Mouse (Mus musculus): ENCODE measurements at regions not wholly inside any gene's neighbourhood (a gene's known extent, or its start where the extent isn't known, plus 50 kb on each side); places are given as distances from the start of the nearest gene placed in this dataset.
"Not testable (repeated sequence)": the region's sequence is repeated elsewhere in the genome, so short reads cannot be mapped to it uniquely, and the experiment has no call there.

DNA sequence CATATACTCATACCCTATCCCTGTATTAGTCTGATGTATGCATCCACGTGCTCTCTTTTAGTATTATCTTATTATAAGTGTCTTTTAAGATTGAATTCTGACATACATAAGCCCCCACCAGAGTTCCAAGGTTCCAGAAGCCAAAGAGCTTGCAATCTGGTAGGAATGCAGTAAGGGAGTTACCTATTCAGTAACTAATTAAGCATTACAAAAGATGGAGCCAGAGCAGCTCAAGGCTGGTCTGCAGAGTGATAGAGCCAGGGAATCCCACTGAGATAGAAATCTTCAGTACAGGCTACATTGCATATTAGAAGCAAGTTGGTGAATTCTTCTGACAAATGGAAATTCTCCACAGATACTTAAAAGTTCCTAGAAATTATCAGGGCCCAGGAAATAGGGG, 790.7 kb downstream of the Prdm13 start:
- H3K27me3 ChIP-seq (replicated peaks); H3K36me3 ChIP-seq (replicated peaks in 1 of 2; ENCODE audit: control insufficient read depth in 1 of 2, insufficient read depth in 1 of 2, low read length in 1 of 2); in situ Hi-C loops (cut with MboI; ENCODE audit: low pct_ligation_motif_present, low pct_unique_long_range_greater_than_20kb, low sequenced_read_pairs); DNase-seq (ENCODE audit: extremely low read depth); dilution Hi-C loops (cut with MboI; ENCODE audit: extremely low pct_ligation_motif_present, extremely low pct_unique_long_range_greater_than_20kb, low sequenced_read_pairs); H3K4me3 ChIP-seq (replicated peaks in 1 of 3; ENCODE audit: low read depth in 2 of 3, low read length in 2 of 3, poor library complexity in 1 of 3); H3K9ac ChIP-seq (ENCODE audit: insufficient read depth, low read depth); H3K79me2 ChIP-seq (replicated peaks; ENCODE audit: control insufficient read depth, extremely low read depth, insufficient read depth, poor library complexity, severe bottlenecking); H3K27ac ChIP-seq (ENCODE audit: insufficient read depth, low read depth); H3K4me1 ChIP-seq (ENCODE audit: control insufficient read depth in 1 of 2, insufficient read depth in 2 of 2); H3K9me3 ChIP-seq (replicated peaks; ENCODE audit: low read length); H3K4me2 ChIP-seq (ENCODE audit: insufficient read depth, low read depth, poor library complexity, severe bottlenecking): not testable (repeated sequence)

DNA sequence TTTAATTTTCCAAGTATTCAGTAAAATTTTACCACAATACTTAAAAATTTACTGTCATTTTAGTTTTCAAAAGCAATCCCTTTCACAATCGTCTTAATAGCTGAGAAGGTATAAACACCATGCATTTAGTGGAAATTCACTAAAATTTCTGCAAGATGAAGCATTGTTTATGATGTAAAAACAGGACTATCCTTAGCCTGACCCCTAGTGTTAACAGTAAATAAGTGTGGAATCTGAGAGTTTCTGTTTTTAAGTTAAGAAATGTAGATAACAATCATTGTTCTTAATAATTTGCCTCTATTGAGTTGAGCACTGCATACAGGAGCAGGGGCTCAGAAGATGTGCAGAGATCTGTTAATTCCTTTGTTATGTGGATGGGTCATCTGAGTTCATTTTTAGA, 791.9 kb downstream of the Prdm13 start:
- Histone ChIP-seq H3K9me3 (replicated peaks; ENCODE audit: low read length) (no peaks in the 10 kb centered on the region), H3K27me3 (replicated peaks) (no peaks in the 10 kb centered on the region), H3K36me3 (replicated peaks in 1 of 2; ENCODE audit: control insufficient read depth in 1 of 2, insufficient read depth in 1 of 2, low read length in 1 of 2) (no peaks in the 10 kb centered on the region), H3K9ac (ENCODE audit: insufficient read depth, low read depth) (no peak overlapping the region), H3K79me2 (replicated peaks; ENCODE audit: control insufficient read depth, extremely low read depth, insufficient read depth, poor library complexity, severe bottlenecking) (no peaks in the 10 kb centered on the region), H3K4me2 (ENCODE audit: insufficient read depth, low read depth, poor library complexity, severe bottlenecking) (no peak overlapping the region), H3K27ac (ENCODE audit: insufficient read depth, low read depth) (no peak overlapping the region), H3K4me3 (replicated peaks in 1 of 3; ENCODE audit: low read depth in 2 of 3, low read length in 2 of 3, poor library complexity in 1 of 3) (no peak overlapping the region), H3K4me1 (ENCODE audit: control insufficient read depth in 1 of 2, insufficient read depth in 2 of 2) (no peaks in the 10 kb centered on the region)
- TF ChIP-seq IRF4 (IDR thresholded peaks at IDR 0.05; ENCODE audit: low read depth, low read length) (no peak), SMC3 (IDR thresholded peaks at IDR 0.05; ENCODE audit: low read depth, low read length) (peak; percentile 18), ZNF384 (IDR thresholded peaks at IDR 0.05; ENCODE audit: low read depth, low read length) (no peak), JUN (IDR thresholded peaks at IDR 0.05; ENCODE audit: insufficient read depth, low read depth, low read length) (no peak), CTCF (conservative IDR thresholded peaks at IDR 0.05 in 1 of 2, IDR thresholded peaks at IDR 0.05 in 1 of 2; ENCODE audit: low read depth in 2 of 2, low read length in 2 of 2) (peak in 1 of 2 experiments; percentile 33; a peak in 2 of 4 replicates), SIN3A (IDR thresholded peaks at IDR 0.05; ENCODE audit: low read length) (no peak), MAZ (IDR thresholded peaks at IDR 0.05; ENCODE audit: low read depth, low read length) (no peak), E2F4 (IDR thresholded peaks at IDR 0.05; ENCODE audit: insufficient replicate concordance, low read depth, low read length) (no peak), POLR2AphosphoS2 (IDR thresholded peaks at IDR 0.05; ENCODE audit: low read depth, low read length) (no peak), ZC3H11A (IDR thresholded peaks at IDR 0.05; ENCODE audit: low read depth, low read length) (no peak), JUND (conservative IDR thresholded peaks at IDR 0.05; ENCODE audit: low read depth, low read length) (no peak), ETS1 (conservative IDR thresholded peaks at IDR 0.05; ENCODE audit: low read depth, low read length) (no peak), USF2 (conservative IDR thresholded peaks at IDR 0.05; ENCODE audit: low read depth, low read length) (no peak), RAD21 (IDR thresholded peaks at IDR 0.05; ENCODE audit: low read depth, low read length) (peak; percentile 44), MEF2A (IDR thresholded peaks at IDR 0.05; ENCODE audit: borderline replicate concordance, low read depth, low read length) (no peak), ZMIZ1 (IDR thresholded peaks at IDR 0.05; ENCODE audit: low read depth, low read length) (no peak), POLR2A (IDR thresholded peaks at IDR 0.05; ENCODE audit: low read depth, low read length) (no peak)
- dilution Hi-C loops (cut with MboI; ENCODE audit: extremely low pct_ligation_motif_present, extremely low pct_unique_long_range_greater_than_20kb, low sequenced_read_pairs) (no loop called here), in situ Hi-C loops (cut with MboI; ENCODE audit: low pct_ligation_motif_present, low pct_unique_long_range_greater_than_20kb, low sequenced_read_pairs) (no loop called here)
- DNase-seq (ENCODE audit: extremely low read depth): peak; percentile 3
